Mouse (Mus musculus) liver, embryonic 13.5 days (tissue): ENCODE data around the gene Iqgap3. TPM values are rescaled to one million over a fixed set of nuclear protein-coding genes. Genes with fewer than 3 reads are reported as not detected.

Source experiments
- ATAC-seq: fragments of 200-750 bp; cut with Nextera tagmentation; 2 replicates; pipeline ENCODE4 v1.8.0; 2017; ENCODE audit warnings: low read depth, mild to moderate bottlenecking, moderate number of reproducible peaks, moderate library complexity
- DNase-seq: peaks from one replicate; pipeline ENCODE4 v3.0.0; 2022
- H3K27ac ChIP-seq: fragments of 300-500 bp; sonication (generic); 2 replicates; pipeline ENCODE4 v1.5.1; 2015; ENCODE audit warnings: moderate library complexity, mild to moderate bottlenecking, inconsistent platforms
- H3K27me3 ChIP-seq: fragments of 300-500 bp; sonication (generic); 2 replicates; pipeline ENCODE4 v1.6.1; 2015; ENCODE audit warnings: mild to moderate bottlenecking, inconsistent platforms
- H3K36me3 ChIP-seq: fragments of 300-500 bp; sonication (generic); 2 replicates; pipeline ENCODE4 v1.6.1; 2015; ENCODE audit warnings: mild to moderate bottlenecking, inconsistent platforms
- H3K4me1 ChIP-seq: fragments of 300-500 bp; sonication (generic); replicated peaks from 2 replicates; pipeline ENCODE4 v1.6.1; 2015; ENCODE audit warnings: inconsistent platforms
- H3K4me2 ChIP-seq: fragments of 300-500 bp; sonication (generic); 2 replicates; pipeline ENCODE4 v1.6.1; 2015; ENCODE audit warnings: inconsistent platforms, mild to moderate bottlenecking, moderate library complexity
- H3K4me3 ChIP-seq: fragments of 300-500 bp; sonication (generic); replicated peaks from 2 replicates; pipeline ENCODE4 v1.5.1; 2015; ENCODE audit warnings: mild to moderate bottlenecking, inconsistent platforms
- H3K9ac ChIP-seq: fragments of 300-500 bp; sonication (generic); 2 replicates; pipeline ENCODE4 v1.6.1; 2015; ENCODE audit warnings: mild to moderate bottlenecking, inconsistent platforms
- H3K9me3 ChIP-seq: fragments of 300-500 bp; sonication (generic); replicated peaks from 2 replicates; pipeline ENCODE4 v1.6.1; 2016; ENCODE audit warnings: inconsistent platforms
- WGBS: fragments of 180-500 bp; shearing (Covaris S2); methylation state at CpG from one replicate; pipeline ENCODE4 v1.1.7; 2015; ENCODE audit not compliant: insufficient replicate concordance; 5-methylcytosine and 5-hydroxymethylcytosine counted together
- polyA plus RNA-seq: library from polyadenylated mRNA; unstranded; fragments of >200 nt; fragmentation: Nextera tagmentation; extraction: Ambion mirVana; gene quantifications from 2 replicates; pipeline ENCODE4 v1.2.1, GENCODE M21; 2015

Iqgap3 gene
- polyA plus RNA-seq, 1 experiment from 2014 or later, result 6.6 TPM

GRCm38 (mm10) chr3:88126181-88126580 lies 44.4 kb downstream of the Iqgap3 start:
- H3K4me2 ChIP-seq, result no peak overlapping the region
- no peaks in the 10 kb centered on the region for H3K36me3 ChIP-seq
- H3K4me1 ChIP-seq, result no peaks in the 10 kb centered on the region
- DNase-seq, result no peak
- no peaks in the 10 kb centered on the region for H3K27me3 ChIP-seq
- no peak for ATAC-seq
- 74% methylated on average over 7 of the region's 7 CpGs for WGBS
- no peak overlapping the region for H3K4me3 ChIP-seq
- no peaks in the 10 kb centered on the region for H3K9me3 ChIP-seq
- no peak overlapping the region for H3K9ac ChIP-seq
- H3K27ac ChIP-seq, result no peak overlapping the region

- H3K4me3 ChIP-seq, result no peak overlapping the region
- H3K4me1 ChIP-seq, result no peaks in the 10 kb centered on the region
- no peak overlapping the region for H3K4me2 ChIP-seq
- no peak overlapping the region for H3K27ac ChIP-seq
- H3K27me3 ChIP-seq, result no peaks in the 10 kb centered on the region
- ATAC-seq, result no peak
- no peak for DNase-seq
- H3K9me3 ChIP-seq, result no peaks in the 10 kb centered on the region
- no peak overlapping the region for H3K9ac ChIP-seq
- 42% methylated on average over 3 of the region's 3 CpGs for WGBS
- H3K36me3 ChIP-seq, result no peaks in the 10 kb centered on the region
Measured at GRCm38 (mm10) chr3:88127636-88128035, 45.9 kb downstream of the Iqgap3 start.

GRCm38 (mm10) chr3:88128056-88128455 lies 46.3 kb downstream of the Iqgap3 start:
- Histone ChIP-seq H3K4me2 (no peak overlapping the region), H3K36me3 (no peaks in the 10 kb centered on the region), H3K27me3 (no peaks in the 10 kb centered on the region), H3K4me1 (no peaks in the 10 kb centered on the region), H3K9me3 (no peaks in the 10 kb centered on the region), H3K9ac (no peak overlapping the region), H3K27ac (no peak overlapping the region), H3K4me3 (no peak overlapping the region)
- 61% methylated on average over 5 of the region's 5 CpGs for WGBS
- ATAC-seq (no peak), DNase-seq (no peak)

GRCm38 (mm10) chr3:88129006-88129405 lies 47.2 kb downstream of the Iqgap3 start:
- DNase-seq, result no peak
- WGBS, result 45% methylated on average over 4 of the region's 4 CpGs

GRCm38 (mm10) chr3:88131071-88131470 lies 49.3 kb downstream of the Iqgap3 start:
- Histone ChIP-seq H3K4me2 (no peak overlapping the region), H3K36me3 (no peaks in the 10 kb centered on the region), H3K4me1 (peaks cover 4% of the 10 kb centered on the region; the same call in 1 of the 2 replicates), H3K27me3 (no peaks in the 10 kb centered on the region), H3K4me3 (no peak overlapping the region), H3K27ac (no peak overlapping the region), H3K9me3 (no peaks in the 10 kb centered on the region), H3K9ac (no peak overlapping the region)
- DNase-seq, result no peak
- 76% methylated on average over 3 of the region's 3 CpGs for WGBS
- ATAC-seq, result no peak

More at GRCm38 (mm10) chr3:88129006-88129405, 47.2 kb downstream of the Iqgap3 start:
- Histone ChIP-seq H3K9ac (no peak overlapping the region), H3K4me3 (no peak overlapping the region), H3K36me3 (no peaks in the 10 kb centered on the region), H3K27me3 (no peaks in the 10 kb centered on the region), H3K4me1 (peaks cover 4% of the 10 kb centered on the region; the same call in 1 of the 2 replicates), H3K9me3 (no peaks in the 10 kb centered on the region), H3K27ac (no peak overlapping the region), H3K4me2 (no peak overlapping the region)
- ATAC-seq, result no peak

- 48% methylated on average over 2 of the region's 2 CpGs for WGBS
- no peak for ATAC-seq
- no peak overlapping the region for H3K4me2 ChIP-seq
- H3K9ac ChIP-seq, result no peak overlapping the region
- peaks cover 15% of the 10 kb centered on the region for H3K4me1 ChIP-seq
- H3K9me3 ChIP-seq, result no peaks in the 10 kb centered on the region
- H3K4me3 ChIP-seq, result no peak overlapping the region
- no peaks in the 10 kb centered on the region for H3K36me3 ChIP-seq
- no peak for DNase-seq
- no peaks in the 10 kb centered on the region for H3K27me3 ChIP-seq
- H3K27ac ChIP-seq, result no peak overlapping the region
Measured at GRCm38 (mm10) chr3:88132492-88132891, 50.7 kb downstream of the Iqgap3 start.

- DNase-seq (no peak), ATAC-seq (no peak)
- WGBS, result 55% methylated on average over 4 of the region's 4 CpGs
- Histone ChIP-seq H3K4me1 (peaks cover 23% of the 10 kb centered on the region), H3K36me3 (no peaks in the 10 kb centered on the region), H3K4me2 (no peak overlapping the region), H3K27me3 (no peaks in the 10 kb centered on the region), H3K9me3 (no peaks in the 10 kb centered on the region), H3K27ac (no peak overlapping the region), H3K9ac (no peak overlapping the region), H3K4me3 (no peak overlapping the region)
Measured at GRCm38 (mm10) chr3:88133187-88133771, 51.5 kb downstream of the Iqgap3 start.

GRCm38 (mm10) chr3:88136346-88136745 lies 54.6 kb downstream of the Iqgap3 start:
- H3K4me2 ChIP-seq, result no peak overlapping the region
- no peaks in the 10 kb centered on the region for H3K36me3 ChIP-seq
- no peak for DNase-seq
- no peak overlapping the region for H3K4me3 ChIP-seq
- WGBS, result 72% methylated on average over 9 of the region's 9 CpGs
- H3K4me1 ChIP-seq, result peaks cover 54% of the 10 kb centered on the region
- H3K27me3 ChIP-seq, result no peaks in the 10 kb centered on the region
- H3K9ac ChIP-seq, result no peak overlapping the region
- ATAC-seq, result no peak
- no peaks in the 10 kb centered on the region for H3K9me3 ChIP-seq
- H3K27ac ChIP-seq, result no peak overlapping the region

- DNase-seq (no peak), ATAC-seq (no peak)
- 71% methylated on average over 4 of the region's 4 CpGs for WGBS
- Histone ChIP-seq H3K36me3 (no peaks in the 10 kb centered on the region), H3K4me2 (peak overlapping the region; percentile 88; the same call in 1 of the 2 replicates), H3K4me3 (no peak overlapping the region), H3K27ac (peak overlapping the region; percentile 70; the same call in 1 of the 2 replicates), H3K9ac (no peak overlapping the region), H3K27me3 (no peaks in the 10 kb centered on the region), H3K4me1 (peaks cover 59% of the 10 kb centered on the region), H3K9me3 (no peaks in the 10 kb centered on the region)
Measured at GRCm38 (mm10) chr3:88136945-88137494, 55.2 kb downstream of the Iqgap3 start.

GRCm38 (mm10) chr3:88137821-88138220 lies 56.0 kb downstream of the Iqgap3 start:
- peak overlapping the region; percentile 72 for H3K9ac ChIP-seq
- no peaks in the 10 kb centered on the region for H3K27me3 ChIP-seq
- H3K36me3 ChIP-seq, result no peaks in the 10 kb centered on the region
- ATAC-seq (no peak), DNase-seq (no peak)
- peaks cover 63% of the 10 kb centered on the region for H3K4me1 ChIP-seq
- peak overlapping the region; percentile 70 for H3K27ac ChIP-seq
- H3K4me3 ChIP-seq, result peak overlapping the region; percentile 61
- H3K4me2 ChIP-seq, result peak overlapping the region; percentile 88
- H3K9me3 ChIP-seq, result no peaks in the 10 kb centered on the region
- WGBS, result 5% methylated on average over 3 of the region's 3 CpGs

GRCm38 (mm10) chr3:88138336-88139242 lies 56.8 kb downstream of the Iqgap3 start:
- H3K27ac ChIP-seq, result peak overlapping the region; percentile 70
- DNase-seq (peak; percentile 83), ATAC-seq (peak; percentile 35)
- peak overlapping the region; percentile 72 for H3K9ac ChIP-seq
- peaks cover 68% of the 10 kb centered on the region for H3K4me1 ChIP-seq
- peak overlapping the region; percentile 61 for H3K4me3 ChIP-seq
- H3K36me3 ChIP-seq, result no peaks in the 10 kb centered on the region
- H3K27me3 ChIP-seq, result no peaks in the 10 kb centered on the region
- no peaks in the 10 kb centered on the region for H3K9me3 ChIP-seq
- peak overlapping the region; percentile 88 for H3K4me2 ChIP-seq
- under 1% methylated on average over 32 of the region's 32 CpGs for WGBS
